Mouse (Mus musculus) fibroblast of lung, adult 2 months (primary cell): ENCODE data around the gene Dhdh.
A peak's percentile ranks its signal among the peaks of the same experiment; 100 is the strongest.

Source experiments
- DNase-seq: peaks from one replicate; pipeline ENCODE4 v3.0.0-alpha.2; 2011; ENCODE audit warnings: low read depth

Dhdh gene

DNA sequence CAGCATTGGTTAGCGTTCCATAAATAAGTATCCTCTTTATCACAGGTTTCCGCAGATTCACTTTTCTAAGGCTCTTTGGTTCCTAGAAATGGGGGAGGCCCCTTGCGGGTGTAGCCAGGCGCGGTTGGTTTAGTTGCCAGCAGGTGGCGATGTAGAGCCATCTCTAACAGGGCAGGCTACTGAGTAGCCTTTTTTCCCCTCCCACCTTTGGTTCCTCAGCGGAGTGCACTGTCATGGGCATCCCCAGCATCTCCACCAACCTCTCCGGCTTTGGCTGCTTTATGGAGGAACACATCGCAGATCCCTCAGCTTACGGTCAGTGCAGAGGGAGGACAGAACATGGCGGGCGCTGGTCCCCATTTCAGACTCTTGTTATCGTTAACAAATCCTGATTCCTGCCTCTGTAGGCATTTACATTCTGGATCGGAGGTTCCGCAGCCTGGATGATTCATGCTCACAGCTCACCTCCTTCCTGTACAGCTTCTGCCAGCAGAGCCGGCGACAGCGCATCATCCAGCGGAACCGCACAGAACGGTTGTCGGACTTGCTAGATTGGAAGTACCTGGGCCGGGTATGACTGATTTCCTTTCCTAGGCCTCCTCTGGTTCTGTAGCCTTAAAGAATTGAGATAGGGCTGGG lies 37.1 kb downstream of the Dhdh start:
- DNase-seq = no peak

DNA sequence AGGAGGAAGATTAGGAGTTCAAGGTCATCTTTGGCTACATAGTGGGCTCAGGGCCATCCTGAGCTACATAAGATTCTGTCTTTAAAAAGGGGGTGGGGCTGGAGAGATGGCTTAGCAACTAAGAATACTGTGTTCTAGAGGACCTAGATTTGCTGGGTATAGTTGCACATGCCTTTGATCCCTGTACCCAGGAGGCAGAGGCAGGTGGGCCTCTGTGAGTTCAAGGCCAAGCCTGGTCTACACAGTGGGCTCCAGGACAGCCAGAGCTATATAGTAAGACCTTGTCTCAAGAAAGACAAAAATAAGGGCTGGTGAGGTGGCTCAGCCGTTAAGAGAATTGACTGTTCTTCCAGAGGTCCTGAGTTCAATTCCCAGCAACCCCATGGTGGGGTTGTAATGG lies 38.6 kb downstream of the Dhdh start:
- no peak for DNase-seq

DNA sequence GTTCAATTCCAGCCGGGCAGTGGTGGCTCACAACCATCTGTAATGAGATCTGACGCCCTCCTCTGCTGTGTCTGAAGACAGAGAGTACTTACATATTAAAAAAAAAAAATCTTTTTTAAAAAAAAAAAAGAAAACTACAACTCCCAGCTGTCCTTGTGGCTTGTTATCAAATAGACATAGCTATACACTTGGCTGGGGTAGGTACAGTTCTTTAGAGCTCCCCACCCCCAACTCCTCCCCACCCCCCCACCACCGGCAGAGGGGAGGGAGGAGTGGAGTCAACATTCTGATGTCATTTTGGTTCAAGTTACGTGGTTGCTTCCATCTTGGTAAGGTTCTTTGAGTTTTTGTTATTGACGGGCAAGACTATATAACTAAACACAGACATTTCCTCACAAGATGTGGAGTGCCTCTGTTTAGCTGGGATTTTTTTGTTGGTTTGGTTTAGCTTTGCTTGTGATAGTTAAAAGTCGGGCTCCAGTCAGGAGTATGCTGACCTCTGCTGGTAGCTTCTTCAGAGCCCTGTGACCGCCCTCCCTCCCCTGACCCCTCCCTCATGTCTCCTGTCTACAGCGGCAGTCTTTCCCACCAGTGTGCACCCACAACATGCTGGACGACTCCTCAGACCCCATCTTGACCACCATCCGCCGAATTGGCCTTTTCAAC lies 41.1 kb downstream of the Dhdh start:
- DNase-seq = no peak

DNA sequence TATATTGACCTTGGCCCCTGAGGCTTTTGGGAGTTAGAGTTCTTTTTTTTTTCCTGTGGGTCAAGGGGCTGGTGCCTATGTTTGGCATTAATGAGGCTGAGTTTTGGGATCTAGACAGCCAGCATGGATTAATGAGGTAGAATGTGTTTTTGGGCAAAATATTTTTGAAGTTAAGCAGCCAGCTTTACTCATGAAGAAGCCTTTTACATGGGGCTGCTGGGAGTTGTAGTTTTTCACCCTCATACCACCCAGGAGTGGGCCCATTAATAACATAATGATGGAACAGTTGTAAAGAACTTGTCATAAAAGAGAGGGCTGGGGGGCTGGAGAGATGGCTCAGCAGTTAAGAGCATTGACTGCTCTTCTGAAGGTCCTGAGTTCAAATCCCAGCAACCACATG lies 42.0 kb downstream of the Dhdh start:
- no peak for DNase-seq

DNA sequence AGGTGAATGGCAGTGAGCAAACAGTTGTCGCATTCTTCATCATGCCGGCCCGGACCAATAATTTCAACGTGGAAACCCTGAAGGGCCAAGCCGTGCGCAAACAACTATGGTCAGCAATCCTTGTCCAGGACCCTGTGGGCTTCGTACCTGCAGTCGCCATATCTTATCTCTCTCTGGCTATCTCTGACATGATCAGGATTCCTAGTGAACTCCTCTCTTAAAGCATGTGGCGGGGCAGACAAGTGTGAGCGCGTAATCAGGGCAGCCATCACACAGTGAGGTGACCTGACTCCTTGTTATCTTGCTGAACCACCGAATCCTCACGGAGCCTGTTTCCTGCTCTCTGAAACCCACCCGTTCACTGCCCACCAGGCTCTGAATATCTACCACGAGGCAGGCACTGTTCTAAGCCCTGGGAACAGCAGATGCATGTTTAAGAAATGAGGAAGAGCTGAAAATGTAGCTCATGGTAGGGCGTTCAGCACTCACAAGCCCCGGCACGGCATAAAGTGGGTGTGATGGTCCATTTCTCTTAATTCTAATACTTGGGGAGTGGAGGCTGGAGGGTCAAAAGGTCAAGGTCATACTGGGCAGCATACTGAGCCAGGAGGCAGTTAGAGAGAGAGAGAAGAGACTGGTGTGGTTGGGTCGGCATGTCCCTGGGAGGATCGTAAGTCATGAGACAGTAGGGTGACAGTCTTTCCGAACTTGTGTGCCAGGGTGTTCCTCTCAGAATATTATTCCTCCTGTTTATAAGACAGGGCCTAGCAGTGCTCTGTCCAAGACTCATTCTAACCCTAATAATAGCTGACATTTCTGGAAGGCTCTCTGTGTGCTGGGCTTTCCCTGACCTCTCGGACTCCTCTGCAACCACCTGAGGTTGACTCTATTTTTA lies 44.8 kb downstream of the Dhdh start:
- DNase-seq = no peak

DNA sequence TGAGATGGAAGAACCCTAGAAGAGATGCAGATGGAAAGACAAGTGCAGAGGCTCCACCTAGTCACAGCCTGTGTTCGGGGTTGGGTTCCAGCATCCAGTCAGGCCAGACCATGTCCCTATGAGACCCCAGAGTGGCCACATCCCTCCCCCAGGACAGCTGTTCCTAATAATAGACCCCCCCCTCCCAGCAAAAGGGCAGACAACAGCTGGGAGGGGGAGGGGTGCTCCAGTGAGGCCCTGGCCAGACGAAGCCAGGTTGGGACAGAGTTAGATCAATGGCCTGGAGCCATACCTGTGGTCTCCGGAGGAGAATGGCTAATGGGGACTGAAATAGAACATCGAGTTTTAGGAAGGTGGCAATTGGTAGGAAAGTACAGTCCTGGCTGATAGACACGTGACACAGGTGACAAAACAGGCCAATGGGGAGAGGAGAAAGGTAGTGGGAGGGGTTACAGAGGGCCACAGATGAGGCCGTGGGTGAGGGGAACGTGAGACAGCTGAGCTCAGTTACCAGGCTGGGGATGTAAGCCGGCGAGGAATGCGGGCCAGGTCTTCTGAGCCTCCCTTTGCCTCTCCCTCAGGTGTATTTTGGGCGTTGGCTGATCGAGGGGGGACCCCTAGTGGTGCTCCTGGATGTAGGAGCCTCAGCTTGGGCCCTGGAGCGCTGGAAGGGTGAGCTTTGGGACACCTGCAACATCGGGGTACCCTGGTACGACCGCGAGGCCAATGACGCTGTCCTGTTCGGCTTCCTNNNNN lies 50.9 kb downstream of the Dhdh start, which contains the start of gene Ruvbl2:
Gene Ruvbl2 (minus strand): TSS at position 576 of the 756 bp plus-strand sequence.
- DNase-seq = no peak

DNA sequence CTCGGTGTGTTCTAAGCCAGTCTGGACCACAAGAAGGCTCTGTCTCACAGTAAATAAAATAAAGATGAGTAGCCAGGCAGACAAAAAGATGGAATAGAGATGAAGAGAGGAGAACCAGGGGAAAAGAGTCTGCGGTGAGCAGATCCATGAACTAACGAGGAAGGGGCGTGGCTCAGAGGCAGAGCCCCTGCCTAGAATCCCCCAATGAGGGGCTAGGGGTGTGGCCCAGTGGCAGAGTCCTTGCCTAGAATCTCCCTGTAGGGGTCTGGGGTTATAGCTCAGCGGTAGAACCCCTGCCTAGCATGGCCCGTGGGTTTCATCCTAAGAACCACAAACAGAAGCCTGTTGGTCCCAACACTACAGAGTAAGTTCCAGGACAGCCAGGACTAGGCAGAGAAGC lies 51.6 kb downstream of the Dhdh start:
- no peak for DNase-seq

DNA sequence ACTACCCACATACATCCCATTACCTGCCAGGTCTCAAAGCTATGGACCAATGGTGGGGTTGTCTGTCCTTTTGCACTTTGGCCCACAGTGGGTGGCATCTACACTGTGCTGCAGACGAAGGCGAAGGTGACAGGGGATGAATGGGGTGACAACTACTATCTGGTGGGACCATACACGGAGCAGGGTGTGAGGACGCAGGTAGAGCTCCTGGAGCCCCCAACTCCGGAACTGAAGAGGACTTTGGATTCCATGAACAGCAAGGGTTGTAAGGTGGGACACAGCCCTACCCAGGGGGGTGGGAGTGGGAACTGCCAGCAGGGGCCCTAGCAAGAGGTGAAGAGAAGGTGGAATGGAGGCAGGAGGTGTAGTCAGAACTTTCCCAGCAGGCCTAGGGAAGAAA lies 52.2 kb downstream of the Dhdh start:
- DNase-seq = no peak

DNA sequence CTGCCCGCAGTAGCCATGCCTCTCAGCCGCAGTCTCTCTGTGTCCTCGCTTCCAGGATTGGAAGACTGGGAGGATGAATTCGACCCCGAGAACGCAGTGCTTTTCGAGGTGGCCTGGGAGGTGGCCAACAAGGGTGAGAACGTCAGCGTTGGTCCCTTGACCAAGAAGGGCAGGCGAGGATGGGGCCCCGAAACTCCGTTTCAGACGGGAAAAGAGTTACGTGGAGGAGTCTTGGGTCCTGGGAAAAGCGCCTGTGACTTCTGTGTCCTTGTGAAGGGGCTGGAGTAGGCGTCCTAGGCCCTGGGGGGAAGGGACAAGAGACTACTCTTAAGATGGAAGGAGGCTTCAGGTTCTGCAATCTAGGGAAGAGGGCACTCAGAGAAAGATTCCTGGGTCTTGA lies 53.6 kb downstream of the Dhdh start:
- DNase-seq = no peak

DNA sequence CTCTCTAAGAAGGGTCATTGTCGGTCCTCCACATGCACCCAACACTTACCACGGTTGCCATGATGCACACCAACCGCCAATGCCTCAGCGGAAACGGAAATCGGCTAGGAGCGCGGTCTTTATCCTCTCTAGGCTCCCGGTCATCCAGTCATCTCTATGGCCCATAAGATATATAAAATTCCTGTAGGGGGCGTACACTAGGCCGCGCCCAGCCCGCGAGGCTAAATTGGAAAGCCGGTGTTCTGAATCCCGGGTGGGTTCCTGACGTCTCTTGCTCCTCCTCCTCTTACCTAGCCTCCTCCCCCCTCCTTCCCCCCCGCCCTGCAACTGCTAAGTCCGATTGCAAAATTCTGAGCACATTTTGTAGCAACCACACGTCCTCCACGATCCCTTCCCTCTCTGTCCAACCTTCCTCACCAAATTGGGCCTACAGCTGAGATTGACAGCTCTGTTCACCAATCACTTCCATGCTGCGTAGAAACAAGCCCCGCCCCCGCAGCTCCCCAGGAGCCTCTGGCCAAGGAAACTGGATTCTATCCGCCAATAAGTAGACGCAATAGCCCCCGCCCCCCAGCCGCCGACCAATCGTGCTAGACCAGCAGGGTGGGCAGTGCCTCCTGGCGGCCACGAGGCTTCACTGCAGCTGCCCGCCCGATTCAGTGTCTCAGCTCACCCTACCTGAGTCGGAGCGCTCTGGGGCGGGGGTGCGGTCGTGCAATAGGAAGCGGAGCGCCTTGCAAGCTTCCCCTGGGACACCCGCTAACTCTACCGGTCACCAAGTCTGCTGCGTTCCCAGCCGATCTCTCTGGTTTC lies 54.2 kb downstream of the Dhdh start, which contains the start of gene Gys1:
Gene Gys1 (plus strand): TSS at position 642 of the 813 bp plus-strand sequence.
- peak; percentile 100 for DNase-seq

DNA sequence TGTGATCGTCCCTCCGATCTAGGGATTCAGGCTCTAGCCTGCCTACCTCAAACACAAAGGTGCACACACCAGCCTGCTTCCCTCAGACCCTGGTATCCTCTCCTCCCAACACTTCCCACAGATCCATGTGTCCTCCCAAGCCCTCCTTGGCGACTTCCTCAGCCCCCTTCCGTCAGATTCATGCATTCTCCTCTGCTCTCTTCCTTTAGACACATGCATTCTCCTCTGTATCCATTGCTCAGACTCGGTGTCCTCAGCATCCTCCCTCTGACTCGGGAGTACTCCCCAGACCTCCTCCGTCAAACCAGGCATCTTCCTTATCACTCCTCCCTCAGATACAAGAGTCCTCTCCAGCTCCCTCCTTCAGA lies 54.8 kb downstream of the Dhdh start:
- DNase-seq = no peak

DNA sequence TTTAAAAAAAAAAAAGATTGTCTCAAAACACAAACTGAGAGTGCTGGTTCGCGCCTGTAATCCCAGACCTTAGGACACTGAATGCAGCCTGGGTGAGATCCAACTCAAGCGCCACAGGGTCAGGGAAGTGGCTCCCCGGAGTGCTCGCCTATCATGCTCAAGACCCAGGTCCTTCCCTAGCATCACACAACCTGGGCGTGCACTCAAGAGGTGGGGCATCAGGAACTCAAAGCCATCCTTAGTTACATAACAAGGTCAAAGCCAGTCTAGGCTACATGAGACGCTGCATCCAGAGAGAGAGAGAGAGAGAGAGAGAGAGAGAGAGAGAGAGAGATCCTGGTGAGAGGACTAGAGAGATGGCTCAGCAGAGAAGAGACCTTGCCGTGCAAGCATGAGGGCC lies 62.0 kb downstream of the Dhdh start:
- DNase-seq = no peak

DNA sequence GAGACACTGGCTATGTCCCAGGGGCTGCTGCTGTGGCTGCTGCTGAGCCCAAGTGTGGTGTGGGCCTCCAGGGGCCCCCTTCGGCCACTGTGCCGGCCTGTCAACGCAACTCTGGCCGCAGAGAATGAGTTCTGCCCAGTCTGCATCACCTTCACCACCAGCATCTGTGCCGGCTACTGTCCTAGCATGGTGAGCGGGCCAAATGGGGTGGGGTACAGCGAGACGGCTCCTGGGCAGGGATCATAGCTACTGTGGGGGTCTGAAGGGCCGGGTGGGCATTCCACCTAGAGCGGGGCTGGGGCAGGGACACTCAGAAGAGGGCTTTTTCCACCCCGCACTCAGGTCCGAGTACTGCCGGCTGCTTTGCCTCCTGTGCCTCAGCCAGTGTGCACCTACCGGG lies 67.4 kb downstream of the Dhdh start:
- DNase-seq = no peak
